Mouse (Mus musculus): Measurements from ENCODE around the gene Xrra1. TPM values are rescaled to one million over a fixed set of nuclear protein-coding genes. Genes with fewer than 3 reads are reported as not detected.

Gene Xrra1
- polyA plus RNA-seq, 1 experiment = not detected

DNA sequence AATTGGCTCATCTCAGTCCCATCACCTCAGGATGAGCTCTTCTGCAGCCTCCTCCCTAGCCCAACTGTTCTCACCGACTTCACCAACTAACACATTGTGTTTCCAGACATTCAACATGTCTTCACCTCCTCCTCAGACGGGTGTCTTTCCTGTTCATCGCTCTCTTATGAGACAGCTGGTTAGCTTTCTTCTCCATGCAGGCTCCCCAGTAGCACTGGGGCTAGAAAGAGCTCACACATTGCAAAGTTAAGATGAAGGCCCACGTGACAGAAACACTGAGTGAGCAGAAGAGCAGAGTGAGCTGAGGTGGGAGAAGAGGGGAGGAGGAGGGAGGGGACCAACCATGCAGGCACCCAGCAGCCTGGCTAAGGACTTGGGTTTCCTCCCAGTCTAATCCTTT is 43.3 kb downstream of the Xrra1 start:
- no peak overlapping the region for H3K27ac ChIP-seq (ENCODE audit: insufficient read depth, low read depth, low read length)

DNA sequence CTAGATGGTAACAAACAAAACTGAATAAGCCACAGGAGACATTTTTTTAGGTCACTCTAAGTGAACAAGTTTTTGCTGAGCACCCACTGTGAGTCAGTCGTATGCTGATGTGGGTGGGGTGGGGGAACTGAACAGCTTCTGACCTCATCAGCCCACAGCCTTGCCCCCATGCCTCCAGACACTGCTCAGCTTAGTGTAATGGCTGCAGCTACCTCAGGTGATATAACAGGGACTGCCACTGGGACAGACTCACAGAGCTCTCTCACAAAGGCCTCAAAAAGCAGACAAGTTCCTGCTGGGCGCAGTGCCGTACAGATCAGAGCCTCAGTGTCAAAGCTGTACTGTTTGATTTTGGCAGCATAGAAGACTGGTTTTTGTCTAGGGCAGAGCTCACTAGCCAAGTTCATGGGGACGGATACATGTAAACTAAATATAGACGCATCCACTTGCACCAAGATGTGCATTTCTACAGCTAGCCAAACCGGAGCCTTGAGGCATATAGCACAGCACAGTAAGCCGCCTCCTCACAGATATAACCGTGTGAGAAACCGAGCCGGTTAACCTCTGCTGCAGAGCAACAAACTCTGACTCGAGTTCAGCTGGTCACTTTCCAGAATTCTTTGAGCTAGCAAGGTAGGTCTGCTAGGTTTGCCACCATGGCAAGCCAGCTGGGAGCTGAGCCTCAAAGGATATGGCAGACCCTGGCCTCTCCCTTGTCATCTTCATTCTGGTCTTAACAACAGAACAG is 44.2 kb downstream of the Xrra1 start:
- TF ChIP-seq POLR2A (IDR thresholded peaks at IDR 0.05; ENCODE audit: insufficient read depth, low read depth, low read length) (no peak), CTCF (IDR thresholded peaks at IDR 0.05; ENCODE audit: insufficient read depth, low read depth, low read length) (no peak)
- no peak overlapping the region for H3K4me3 ChIP-seq (ENCODE audit: insufficient read depth, low read depth, low read length)
- H3K27ac ChIP-seq (ENCODE audit: insufficient read depth, low read depth, low read length) = no peak overlapping the region
- 47% methylated on average over 11 of the region's 11 CpGs for WGBS
- H3K4me1 ChIP-seq (ENCODE audit: control insufficient read depth, insufficient read depth, low read length) = peaks cover 10% of the 10 kb centered on the region

More for the DNA sequence above, 43.3 kb downstream of the Xrra1 start:
- no peak overlapping the region for H3K4me3 ChIP-seq (ENCODE audit: insufficient read depth, low read depth, low read length)
- H3K4me1 ChIP-seq (ENCODE audit: control insufficient read depth, insufficient read depth, low read length) = peaks cover 10% of the 10 kb centered on the region
- WGBS = 82% methylated on average over 4 of the region's 4 CpGs
- TF ChIP-seq POLR2A (IDR thresholded peaks at IDR 0.05; ENCODE audit: insufficient read depth, low read depth, low read length) = no peak
- TF ChIP-seq CTCF (IDR thresholded peaks at IDR 0.05; ENCODE audit: insufficient read depth, low read depth, low read length) = no peak

DNA sequence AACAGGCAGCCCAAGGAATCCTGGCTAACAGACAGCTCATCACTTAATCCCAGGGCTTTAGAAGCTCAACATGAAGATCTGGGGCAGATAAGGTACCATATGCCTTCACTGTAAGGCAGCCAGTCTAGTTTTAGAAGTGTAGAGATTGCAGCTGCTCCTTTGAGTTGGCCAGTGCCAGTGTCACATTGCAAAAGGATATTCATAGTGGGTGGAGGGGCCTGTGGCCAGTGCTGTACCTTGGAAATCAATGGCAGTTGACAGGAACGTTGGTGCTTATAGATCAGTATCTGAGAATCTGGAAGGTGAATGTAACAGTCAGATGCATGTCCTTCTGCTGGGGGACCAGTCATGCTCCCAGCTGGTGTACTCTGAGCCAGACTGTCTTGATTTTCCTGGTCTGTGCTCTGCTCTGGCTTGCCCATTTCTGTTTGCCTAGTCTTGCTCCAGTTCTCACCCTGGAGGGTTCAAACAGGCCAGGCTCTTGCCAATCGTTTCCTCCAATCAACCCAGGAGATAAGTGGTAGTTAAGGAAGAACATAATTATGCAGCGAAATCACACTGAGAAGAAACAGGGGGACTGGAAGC is 45.6 kb downstream of the Xrra1 start:
- WGBS = 33% methylated on average over 3 of the region's 3 CpGs
- no peak overlapping the region for H3K4me3 ChIP-seq (ENCODE audit: insufficient read depth, low read depth, low read length)
- H3K4me1 ChIP-seq (ENCODE audit: control insufficient read depth, insufficient read depth, low read length) = peaks cover 10% of the 10 kb centered on the region
- no peak overlapping the region for H3K27ac ChIP-seq (ENCODE audit: insufficient read depth, low read depth, low read length)
- TF ChIP-seq POLR2A (IDR thresholded peaks at IDR 0.05; ENCODE audit: insufficient read depth, low read depth, low read length) (no peak), CTCF (IDR thresholded peaks at IDR 0.05; ENCODE audit: insufficient read depth, low read depth, low read length) (no peak)

DNA sequence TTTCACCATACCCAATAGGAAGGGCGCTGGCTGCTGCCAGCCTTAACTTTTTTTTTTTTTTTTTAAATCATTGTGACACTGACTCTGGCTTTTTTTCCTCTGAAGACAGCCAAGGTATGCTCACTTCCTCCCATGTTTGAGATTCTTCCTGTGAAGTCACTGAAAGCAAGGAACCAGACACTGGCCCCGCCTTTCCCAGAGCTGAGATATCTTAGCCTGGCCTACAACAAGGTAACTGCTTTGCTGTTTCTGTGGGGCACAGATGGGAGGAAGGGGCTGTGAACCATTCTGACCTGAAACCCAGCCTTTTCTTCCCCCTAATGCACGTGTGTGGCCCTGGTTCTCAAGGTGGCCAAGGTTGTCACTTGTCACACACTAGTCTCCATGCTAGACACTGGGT is 47.4 kb downstream of the Xrra1 start:
- peaks cover 10% of the 10 kb centered on the region for H3K4me1 ChIP-seq (ENCODE audit: control insufficient read depth, insufficient read depth, low read length)
- WGBS = 89% methylated on average over 3 of the region's 3 CpGs
- H3K27ac ChIP-seq (ENCODE audit: insufficient read depth, low read depth, low read length) = no peak overlapping the region
- no peak for TF ChIP-seq POLR2A (IDR thresholded peaks at IDR 0.05; ENCODE audit: insufficient read depth, low read depth, low read length)
- TF ChIP-seq CTCF (IDR thresholded peaks at IDR 0.05; ENCODE audit: insufficient read depth, low read depth, low read length) = no peak
- H3K4me3 ChIP-seq (ENCODE audit: insufficient read depth, low read depth, low read length) = no peak overlapping the region

DNA sequence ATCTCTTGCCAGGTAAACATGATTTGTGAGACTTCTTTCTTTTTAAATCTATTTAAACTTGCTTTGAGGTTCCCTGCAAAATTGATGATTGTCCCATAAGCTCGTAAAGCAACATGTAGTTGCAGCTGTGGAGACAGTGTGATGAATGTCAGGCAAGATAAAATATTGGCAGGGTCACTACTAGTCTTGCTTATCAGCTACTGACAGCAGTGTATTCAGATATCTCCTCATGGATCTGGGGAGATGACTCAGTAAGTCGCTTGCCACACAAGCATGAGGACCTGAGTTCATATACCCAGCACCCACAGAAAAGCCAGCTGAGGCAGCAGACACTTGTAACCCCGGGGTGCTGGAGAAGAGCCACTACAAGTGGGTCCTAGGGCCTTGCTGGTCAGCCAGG is 48.5 kb downstream of the Xrra1 start:
- 84% methylated on average over 3 of the region's 3 CpGs for WGBS
- no peak for TF ChIP-seq POLR2A (IDR thresholded peaks at IDR 0.05; ENCODE audit: insufficient read depth, low read depth, low read length)
- no peak for TF ChIP-seq CTCF (IDR thresholded peaks at IDR 0.05; ENCODE audit: insufficient read depth, low read depth, low read length)
- Histone ChIP-seq H3K27ac (ENCODE audit: insufficient read depth, low read depth, low read length) (no peak overlapping the region), H3K4me1 (ENCODE audit: control insufficient read depth, insufficient read depth, low read length) (peaks cover 5% of the 10 kb centered on the region), H3K4me3 (ENCODE audit: insufficient read depth, low read depth, low read length) (no peak overlapping the region)

DNA sequence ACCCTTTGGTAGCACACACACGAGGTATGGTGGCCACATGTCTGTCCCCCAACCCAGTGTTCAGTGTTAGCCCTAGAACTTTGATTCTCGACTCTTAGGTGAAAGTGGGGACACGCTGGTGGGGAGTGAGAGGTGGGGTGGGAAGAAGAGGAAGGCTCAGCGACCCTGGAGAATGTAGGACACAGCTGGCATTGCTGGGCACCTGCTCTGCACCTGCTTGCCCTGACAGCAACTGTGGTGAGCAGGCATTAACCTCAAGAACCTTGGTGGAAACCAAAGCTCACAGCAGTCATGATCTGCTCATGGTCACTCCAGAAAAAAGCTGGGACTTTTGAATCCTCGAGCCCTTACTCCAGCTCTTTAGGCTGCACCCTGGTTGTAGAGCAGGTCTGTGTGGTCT is 52.1 kb downstream of the Xrra1 start:
- TF ChIP-seq POLR2A (IDR thresholded peaks at IDR 0.05; ENCODE audit: insufficient read depth, low read depth, low read length) (no peak), CTCF (IDR thresholded peaks at IDR 0.05; ENCODE audit: insufficient read depth, low read depth, low read length) (no peak)
- H3K4me1 ChIP-seq (ENCODE audit: control insufficient read depth, insufficient read depth, low read length) = peaks cover 8% of the 10 kb centered on the region
- H3K27ac ChIP-seq (ENCODE audit: insufficient read depth, low read depth, low read length) = no peak overlapping the region
- 79% methylated on average over 5 of the region's 5 CpGs for WGBS
- no peak overlapping the region for H3K4me3 ChIP-seq (ENCODE audit: insufficient read depth, low read depth, low read length)

DNA sequence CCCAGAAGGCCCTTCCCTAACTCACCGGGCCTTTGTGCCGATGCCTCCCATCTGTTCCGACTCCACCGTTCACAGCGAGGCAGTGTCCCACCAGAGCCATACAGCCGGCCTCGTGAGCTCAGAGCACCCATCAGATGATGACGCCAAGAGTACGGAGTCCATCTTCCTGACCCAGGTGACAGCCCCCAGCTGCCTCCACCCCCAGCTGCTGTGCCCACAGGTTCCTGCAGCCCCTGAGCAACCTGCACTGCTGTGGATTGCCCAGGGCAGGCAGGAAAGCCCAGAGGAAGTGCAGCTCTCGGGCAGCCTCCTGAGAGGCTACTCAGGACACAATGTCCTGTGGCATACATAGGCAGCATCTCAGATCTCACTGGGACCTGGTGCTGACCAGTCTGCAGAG is 55.4 kb downstream of the Xrra1 start:
- H3K4me1 ChIP-seq (ENCODE audit: control insufficient read depth, insufficient read depth, low read length) = peaks cover 28% of the 10 kb centered on the region
- TF ChIP-seq CTCF (IDR thresholded peaks at IDR 0.05; ENCODE audit: insufficient read depth, low read depth, low read length) = no peak
- no peak for TF ChIP-seq POLR2A (IDR thresholded peaks at IDR 0.05; ENCODE audit: insufficient read depth, low read depth, low read length)

DNA sequence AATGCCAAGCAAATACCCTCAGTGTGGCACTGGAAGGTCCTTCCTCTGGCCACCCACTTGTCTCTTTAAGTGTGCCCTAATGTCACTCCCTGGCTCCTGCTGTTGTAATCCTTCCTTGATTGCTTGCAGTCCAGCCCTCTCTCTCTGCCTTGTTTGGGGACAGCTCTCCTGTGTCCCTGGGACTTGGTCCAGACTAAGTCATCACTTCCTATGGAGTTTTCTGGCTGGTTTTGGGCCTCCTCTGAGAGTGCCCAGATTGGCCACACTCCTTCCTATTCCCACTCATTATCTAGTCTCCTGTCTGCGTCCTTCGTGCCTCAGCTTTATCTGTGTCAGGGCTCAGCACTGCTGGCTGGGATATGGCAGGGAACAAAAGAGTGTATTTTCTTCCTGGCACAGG is 56.6 kb downstream of the Xrra1 start:
- Histone ChIP-seq H3K4me1 (ENCODE audit: control insufficient read depth, insufficient read depth, low read length) (peaks cover 28% of the 10 kb centered on the region), H3K4me3 (ENCODE audit: insufficient read depth, low read depth, low read length) (no peak overlapping the region), H3K27ac (ENCODE audit: insufficient read depth, low read depth, low read length) (no peak overlapping the region)
- 72% methylated on average over 2 of the region's 2 CpGs for WGBS
- no peak for TF ChIP-seq CTCF (IDR thresholded peaks at IDR 0.05; ENCODE audit: insufficient read depth, low read depth, low read length)
- TF ChIP-seq POLR2A (IDR thresholded peaks at IDR 0.05; ENCODE audit: insufficient read depth, low read depth, low read length) = no peak

More for the DNA sequence above, 55.4 kb downstream of the Xrra1 start:
- 91% methylated on average over 10 of the region's 10 CpGs for WGBS
- H3K27ac ChIP-seq (ENCODE audit: insufficient read depth, low read depth, low read length) = no peak overlapping the region
- no peak overlapping the region for H3K4me3 ChIP-seq (ENCODE audit: insufficient read depth, low read depth, low read length)

DNA sequence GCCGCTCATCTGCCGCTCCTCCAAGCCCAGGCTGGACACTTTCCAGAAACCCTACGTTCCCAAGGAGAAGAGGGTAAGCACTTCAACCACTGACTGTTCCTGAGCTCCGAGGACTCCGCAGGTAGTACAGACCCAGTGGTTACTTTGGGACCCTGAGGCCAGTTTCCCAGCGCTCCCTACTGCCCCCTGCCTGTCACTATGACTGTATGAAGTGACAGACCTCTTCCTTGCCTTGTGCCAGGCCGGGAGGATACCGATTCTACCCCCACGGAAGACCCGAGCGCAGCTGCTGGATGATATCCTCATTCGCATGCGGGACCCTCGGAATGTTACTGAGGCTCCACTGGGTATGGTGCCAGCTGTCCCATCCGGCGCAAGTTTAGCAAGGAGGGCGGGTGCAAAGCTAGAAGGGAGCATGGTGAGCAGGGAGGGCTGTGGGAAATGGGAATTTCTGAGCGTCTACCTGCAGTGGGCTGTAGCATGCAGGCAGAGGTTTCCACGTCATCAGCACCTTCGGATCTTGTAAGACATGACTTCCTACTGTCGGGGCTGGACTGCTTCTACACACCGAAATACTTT is 57.9 kb downstream of the Xrra1 start:
- peaks cover 28% of the 10 kb centered on the region for H3K4me1 ChIP-seq (ENCODE audit: control insufficient read depth, insufficient read depth, low read length)
- no peak for TF ChIP-seq POLR2A (IDR thresholded peaks at IDR 0.05; ENCODE audit: insufficient read depth, low read depth, low read length)
- TF ChIP-seq CTCF (IDR thresholded peaks at IDR 0.05; ENCODE audit: insufficient read depth, low read depth, low read length) = no peak
- no peak overlapping the region for H3K27ac ChIP-seq (ENCODE audit: insufficient read depth, low read depth, low read length)
- 10% methylated on average over 22 of the region's 22 CpGs for WGBS
- peak overlapping the region; percentile 39 for H3K4me3 ChIP-seq (ENCODE audit: insufficient read depth, low read depth, low read length)
